Mouse (Mus musculus): ENCODE results near the gene D10Wsu102e.

DNA sequence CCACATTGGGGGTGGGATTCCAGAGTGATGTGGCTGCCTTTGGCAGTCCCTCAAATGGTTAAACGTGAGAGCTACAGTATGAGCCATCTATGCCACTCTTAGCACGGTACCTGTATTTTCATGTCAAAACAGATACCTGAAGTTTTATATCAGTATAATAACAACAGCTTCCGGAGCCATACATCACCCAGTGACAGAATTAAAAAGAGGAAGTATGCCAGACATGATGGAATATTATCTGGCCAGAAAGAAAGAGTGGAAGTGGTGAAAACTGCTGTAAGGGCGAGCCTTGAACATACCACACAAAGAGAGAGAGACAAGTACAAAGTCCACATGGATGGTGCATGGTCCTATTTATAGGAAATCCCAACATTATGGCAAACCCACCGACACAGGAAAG, 151.3 kb downstream of the D10Wsu102e start:
- no peak for TF ChIP-seq CTCF (IDR thresholded peaks at IDR 0.05; ENCODE audit: low read depth, low read length)
- no peak for TF ChIP-seq TAL1 (conservative IDR thresholded peaks at IDR 0.05; ENCODE audit: low read depth, low read length)
- no peak for TF ChIP-seq GATA2 (IDR thresholded peaks at IDR 0.05; ENCODE audit: borderline replicate concordance, low read depth, low read length)

All from G1E (cell line).